Mouse (Mus musculus): ENCODE results near the gene Prame. TPM values are rescaled to one million over a fixed set of nuclear protein-coding genes. Genes with fewer than 3 reads are reported as not detected.
"Not testable (repeated sequence)": the region's sequence is repeated elsewhere in the genome, so short reads cannot be mapped to it uniquely, and the experiment has no call there.

Prame gene
- total RNA-seq (2021), result not detected in 2 replicates
- long read RNA-seq, experiment 1, result 0 reads
- long read RNA-seq, experiment 2, result 0 reads

- DNase-seq, result no peak
Measured at GRCm38 (mm10) chrX:135627605-135628004, at the start of gene Prame. Gene Prame (minus strand): TSS chrX:135627705.

- DNase-seq, result no peak
Measured at GRCm38 (mm10) chrX:135652173-135652772, 24.8 kb upstream of the Prame start.

GRCm38 (mm10) chrX:135601298-135602029, 26.0 kb downstream of the Prame start:
- DNase-seq, result peak; percentile 26

GRCm38 (mm10) chrX:135598677-135599076, 28.8 kb downstream of the Prame start, which contains the start of gene Nxf7:
Gene Nxf7 (minus strand): TSS chrX:135598777.
- DNase-seq, result no peak

GRCm38 (mm10) chrX:135598096-135598495, 29.4 kb downstream of the Prame start:
- no peak for DNase-seq

- DNase-seq, result no peak
Measured at GRCm38 (mm10) chrX:135576412-135576811, 51.1 kb downstream of the Prame start.

- not testable (repeated sequence) for DNase-seq
Measured at GRCm38 (mm10) chrX:135574958-135575628, 52.4 kb downstream of the Prame start.

GRCm38 (mm10) chrX:135574261-135574957, 53.1 kb downstream of the Prame start:
- peak; percentile 17 for DNase-seq

GRCm38 (mm10) chrX:135569467-135569866, 58.0 kb downstream of the Prame start:
- peak; percentile 47 for DNase-seq

- not testable (repeated sequence) for DNase-seq
Measured at GRCm38 (mm10) chrX:135564934-135565333, 62.6 kb downstream of the Prame start.

Other genes with a start within 250 kb of the Prame start
- not detected in 2 replicates for gene Gm7903, start 193.9 kb downstream of the Prame start, total RNA-seq (2021)
- gene AV320801, start 133.1 kb downstream of the Prame start, total RNA-seq (2021), result not detected in 2 replicates
- gene Nxf7, start 28.9 kb downstream of the Prame start, total RNA-seq (2021), result not detected in 2 replicates
- not detected in 2 replicates for gene Tcp11x2, start 66.1 kb upstream of the Prame start, total RNA-seq (2021)
- gene Tmsb15a, start 97.6 kb upstream of the Prame start, total RNA-seq (2021), result not detected in 2 replicates
- 8.8 and 10.0 TPM in 2 replicates for gene Armcx5, start 115.0 kb upstream of the Prame start, total RNA-seq (2021)
- 53.5 and 55.3 TPM in 2 replicates for gene Gprasp1, start 115.0 kb upstream of the Prame start, total RNA-seq (2021)
- gene Bhlhb9, start 169.9 kb upstream of the Prame start, total RNA-seq (2021), result 17.7 and 18.7 TPM in 2 replicates
- gene Gprasp2, start 211.3 kb upstream of the Prame start, total RNA-seq (2021), result 16.5 and 22.1 TPM in 2 replicates